Mouse (Mus musculus) lung, embryonic 14.5 days (tissue): Measurements from ENCODE around the gene Plac9a. TPM values are rescaled to one million over a fixed set of nuclear protein-coding genes. Genes with fewer than 3 reads are reported as not detected.

Experiments used
- ATAC-seq: fragments of 200-750 bp; cut with Nextera tagmentation; 2 replicates; pipeline ENCODE4 v1.8.0; 2017; ENCODE audit warnings: mild to moderate bottlenecking, moderate TSS enrichment, moderate library complexity; ENCODE audit not compliant: insufficient read depth
- DNase-seq: peaks from one replicate; pipeline ENCODE4 v3.0.0-alpha.2; 2015
- H3K27ac ChIP-seq: fragments of 300-500 bp; sonication (generic); 2 replicates; pipeline ENCODE4 v1.5.1; 2014; ENCODE audit warnings: low read depth, mild to moderate bottlenecking, moderate library complexity
- H3K27me3 ChIP-seq: fragments of 300-500 bp; sonication (generic); 2 replicates; pipeline ENCODE4 v1.6.1; 2014; ENCODE audit warnings: low read length, control low read depth; ENCODE audit not compliant: insufficient read depth
- H3K36me3 ChIP-seq: fragments of 300-500 bp; sonication (generic); 2 replicates; pipeline ENCODE4 v1.6.1; 2014; ENCODE audit warnings: control low read depth; ENCODE audit not compliant: insufficient read depth
- H3K4me1 ChIP-seq: fragments of 300-500 bp; sonication (generic); 2 replicates; pipeline ENCODE4 v1.6.1; 2014; ENCODE audit warnings: antibody characterized with exemption, control low read depth; ENCODE audit not compliant: insufficient read depth
- H3K4me2 ChIP-seq: fragments of 300-500 bp; sonication (generic); 2 replicates; pipeline ENCODE4 v1.6.1; 2014; ENCODE audit warnings: mild to moderate bottlenecking
- H3K4me3 ChIP-seq: fragments of 300-500 bp; sonication (generic); 2 replicates; pipeline ENCODE4 v1.5.1; 2014; ENCODE audit warnings: low read depth, low read length
- H3K9ac ChIP-seq: fragments of 300-500 bp; sonication (generic); 2 replicates; pipeline ENCODE4 v1.6.1; 2014
- H3K9me3 ChIP-seq: fragments of 300-500 bp; sonication (generic); 2 replicates; pipeline ENCODE4 v1.6.1; 2016; ENCODE audit warnings: low read depth, low read length, control low read depth
- CTCF ChIP-seq: IDR thresholded peaks from 2 replicates; pipeline ENCODE4 v1.5.1; 2016; ENCODE audit warnings: antibody characterized with exemption, low read depth
- WGBS: fragments of 180-500 bp; shearing (Covaris S2); extraction: QIAGEN DNeasy Blood & Tissue Kit; methylation state at CpG from one replicate; pipeline ENCODE4 v1.1.7; 2014; 5-methylcytosine and 5-hydroxymethylcytosine counted together
- polyA plus RNA-seq: library from polyadenylated mRNA; unstranded; fragments of >200 nt; fragmentation: Nextera tagmentation; extraction: Ambion mirVana; gene quantifications from 2 replicates; pipeline ENCODE4 v1.2.1, GENCODE M21; 2014

Gene Plac9a
- polyA plus RNA-seq, 1 experiment from 2014 or later: 0.53 TPM

- ATAC-seq: no peak
- DNase-seq: no peak
- no peak overlapping the region for H3K27ac ChIP-seq
- H3K4me1 ChIP-seq: peaks cover 11% of the 10 kb centered on the region; the same call in 1 of the 2 replicates
- H3K9me3 ChIP-seq: no peaks in the 10 kb centered on the region
- H3K36me3 ChIP-seq: no peaks in the 10 kb centered on the region
- WGBS: 62% methylated on average over 6 of the region's 6 CpGs
- TF ChIP-seq CTCF: no peak
- no peak overlapping the region for H3K4me2 ChIP-seq
- H3K4me3 ChIP-seq: no peak overlapping the region
- no peaks in the 10 kb centered on the region for H3K27me3 ChIP-seq
- no peak overlapping the region for H3K9ac ChIP-seq
Observed at GRCm38 (mm10) chr14:25867834-25868233, 35.1 kb downstream of the Plac9a start.

- H3K27ac ChIP-seq: no peak overlapping the region
- ATAC-seq (no peak), DNase-seq (no peak)
- H3K36me3 ChIP-seq: no peaks in the 10 kb centered on the region
- no peak for TF ChIP-seq CTCF
- no peaks in the 10 kb centered on the region for H3K27me3 ChIP-seq
- no peak overlapping the region for H3K9ac ChIP-seq
- no peak overlapping the region for H3K4me3 ChIP-seq
- H3K4me1 ChIP-seq: peaks cover 7% of the 10 kb centered on the region; the same call in 1 of the 2 replicates
- H3K9me3 ChIP-seq: no peaks in the 10 kb centered on the region
- 45% methylated on average over 11 of the region's 11 CpGs for WGBS
- no peak overlapping the region for H3K4me2 ChIP-seq
Observed at GRCm38 (mm10) chr14:25866832-25867231, 36.1 kb downstream of the Plac9a start.

DNA sequence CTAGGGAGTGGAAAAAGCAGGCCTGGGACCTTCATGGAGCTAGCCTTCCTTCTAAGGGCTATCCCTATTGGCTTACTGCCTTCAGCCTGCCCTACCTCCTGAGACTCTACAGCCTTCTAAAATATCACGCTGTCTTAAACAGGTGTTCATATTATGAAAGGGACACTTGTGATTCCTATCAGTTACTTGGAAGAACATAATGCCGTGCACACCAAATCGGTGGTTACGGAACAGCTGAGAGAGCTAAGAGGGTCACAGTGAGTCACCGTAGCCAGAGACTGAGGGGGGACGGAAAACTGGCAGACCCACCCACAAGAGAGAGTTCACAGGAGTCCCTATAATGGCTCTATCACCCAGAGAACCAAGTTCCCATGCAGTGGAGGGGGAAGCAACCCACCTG lies 36.5 kb downstream of the Plac9a start:
- Histone ChIP-seq H3K4me3 (no peak overlapping the region), H3K4me1 (peaks cover 7% of the 10 kb centered on the region; the same call in 1 of the 2 replicates), H3K36me3 (no peaks in the 10 kb centered on the region), H3K4me2 (no peak overlapping the region), H3K9ac (no peak overlapping the region), H3K9me3 (no peaks in the 10 kb centered on the region), H3K27me3 (no peaks in the 10 kb centered on the region), H3K27ac (no peak overlapping the region)
- 79% methylated on average over 6 of the region's 6 CpGs for WGBS
- TF ChIP-seq CTCF: no peak
- ATAC-seq (no peak), DNase-seq (no peak)

- ATAC-seq: no peak
- Histone ChIP-seq H3K4me2 (no peak overlapping the region), H3K9me3 (no peaks in the 10 kb centered on the region), H3K4me3 (no peak overlapping the region), H3K9ac (no peak overlapping the region), H3K36me3 (no peaks in the 10 kb centered on the region), H3K4me1 (peaks cover 7% of the 10 kb centered on the region; the same call in 1 of the 2 replicates), H3K27ac (no peak overlapping the region), H3K27me3 (no peaks in the 10 kb centered on the region)
- TF ChIP-seq CTCF: no peak
- WGBS: 83% methylated on average over 5 of the region's 5 CpGs
- no peak for DNase-seq
Observed at GRCm38 (mm10) chr14:25865251-25865650, 37.6 kb downstream of the Plac9a start.

DNA sequence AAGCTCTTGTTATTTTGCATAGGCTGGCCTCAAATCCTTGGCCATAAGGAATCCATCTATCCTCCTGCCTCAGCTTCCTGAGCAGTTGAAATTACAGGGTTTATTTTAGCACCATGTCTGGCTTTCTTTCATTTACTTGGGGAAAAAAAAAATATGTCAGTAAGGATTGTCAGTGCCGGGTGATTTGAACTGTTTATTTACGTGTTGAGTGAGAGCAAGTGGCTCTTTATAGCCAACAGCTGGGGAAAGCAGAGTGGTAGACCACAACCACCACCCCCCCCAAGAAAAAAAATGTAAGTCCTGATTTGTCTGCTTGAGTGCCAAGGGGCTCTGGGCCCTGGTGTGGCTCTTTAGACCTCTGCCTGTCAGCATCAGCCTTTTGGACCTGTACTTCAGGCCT lies 39.2 kb downstream of the Plac9a start:
- Histone ChIP-seq H3K9ac (no peak overlapping the region), H3K27ac (no peak overlapping the region), H3K36me3 (no peaks in the 10 kb centered on the region), H3K9me3 (no peaks in the 10 kb centered on the region), H3K4me3 (no peak overlapping the region), H3K4me2 (no peak overlapping the region), H3K27me3 (no peaks in the 10 kb centered on the region), H3K4me1 (no peaks in the 10 kb centered on the region)
- DNase-seq (peak; percentile 54), ATAC-seq (no peak)
- WGBS: 39% methylated on average over 2 of the region's 2 CpGs
- no peak for TF ChIP-seq CTCF

DNA sequence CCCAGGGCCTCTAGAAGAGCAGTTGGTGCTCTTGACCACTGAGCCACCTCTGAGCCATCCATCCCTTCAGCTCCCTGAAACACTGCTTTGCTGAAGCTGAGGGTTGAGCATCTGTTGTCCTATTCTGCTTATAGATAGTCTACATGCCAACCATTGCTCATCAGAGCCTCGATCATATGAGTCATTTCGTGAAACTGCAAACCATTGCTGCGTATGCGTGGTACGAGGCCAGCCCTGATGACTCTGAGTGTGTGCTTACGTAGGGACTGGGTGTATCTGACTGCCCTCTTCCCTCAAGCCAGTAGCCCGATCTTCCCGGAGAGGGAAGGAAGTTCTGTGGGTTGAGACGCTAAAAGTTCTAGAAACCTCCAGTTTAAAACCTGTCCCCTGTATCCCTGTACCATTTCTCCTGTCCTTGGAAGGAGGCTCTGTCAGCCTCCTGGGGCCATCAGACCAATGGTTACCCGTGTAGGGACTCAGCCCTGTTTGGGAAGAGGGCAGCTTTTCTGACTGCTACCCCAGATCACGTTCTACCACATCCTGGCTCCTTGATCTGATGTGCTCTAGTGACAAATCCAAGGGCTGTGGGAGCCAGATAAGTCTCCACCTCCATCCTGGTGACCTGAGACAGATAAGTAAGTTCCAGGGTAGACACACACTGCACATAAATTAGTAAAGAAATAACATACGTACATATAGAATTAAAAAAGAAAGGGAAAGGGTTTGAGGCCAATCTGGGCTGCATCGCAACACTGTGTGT lies 40.9 kb downstream of the Plac9a start:
- no peak for DNase-seq
- no peak for TF ChIP-seq CTCF
- ATAC-seq: no peak
- Histone ChIP-seq H3K36me3 (no peaks in the 10 kb centered on the region), H3K4me2 (no peak overlapping the region), H3K4me3 (no peak overlapping the region), H3K4me1 (no peaks in the 10 kb centered on the region), H3K27ac (no peak overlapping the region), H3K9ac (no peak overlapping the region), H3K27me3 (no peaks in the 10 kb centered on the region), H3K9me3 (no peaks in the 10 kb centered on the region)
- WGBS: 86% methylated on average over 13 of the region's 13 CpGs

GRCm38 (mm10) chr14:25857940-25858339 lies 45.0 kb downstream of the Plac9a start:
- 77% methylated on average over 8 of the region's 8 CpGs for WGBS
- Histone ChIP-seq H3K27ac (no peak overlapping the region), H3K9me3 (no peaks in the 10 kb centered on the region), H3K4me3 (no peak overlapping the region), H3K4me2 (no peak overlapping the region), H3K4me1 (no peaks in the 10 kb centered on the region), H3K27me3 (no peaks in the 10 kb centered on the region), H3K36me3 (no peaks in the 10 kb centered on the region), H3K9ac (no peak overlapping the region)
- DNase-seq: no peak
- TF ChIP-seq CTCF: no peak
- ATAC-seq: no peak
